Mouse (Mus musculus): ENCODE measurements around the gene AU040320. TPM values are rescaled to one million over a fixed set of nuclear protein-coding genes. Genes with fewer than 3 reads are reported as not detected.

AU040320 gene
- total and polyA plus RNA-seq, 3 experiments = 3.0 to 17.0 (median 15.2) TPM

- H3K79me2 ChIP-seq (replicated peaks; ENCODE audit: control insufficient read depth, extremely low read depth, insufficient read depth, poor library complexity, severe bottlenecking) = no peaks in the 10 kb centered on the region
- H3K36me3 ChIP-seq (replicated peaks in 1 of 2; ENCODE audit: control insufficient read depth in 1 of 2, insufficient read depth in 1 of 2, low read length in 1 of 2) = peaks cover 0 to 35% of the 10 kb centered on the region in 2 experiments
- no peaks in the 10 kb centered on the region for H3K27me3 ChIP-seq (replicated peaks)
- H3K9ac ChIP-seq (ENCODE audit: insufficient read depth, low read depth) = no peak overlapping the region
- dilution Hi-C loops (cut with MboI; ENCODE audit: extremely low pct_ligation_motif_present, extremely low pct_unique_long_range_greater_than_20kb, low sequenced_read_pairs) (no loop called here), in situ Hi-C loops (cut with MboI; ENCODE audit: low pct_ligation_motif_present, low pct_unique_long_range_greater_than_20kb, low sequenced_read_pairs) (no loop called here)
- H3K9me3 ChIP-seq (replicated peaks; ENCODE audit: low read length) = no peaks in the 10 kb centered on the region
- no peak overlapping the region for H3K27ac ChIP-seq (ENCODE audit: insufficient read depth, low read depth)
- TF ChIP-seq UBTF (IDR thresholded peaks at IDR 0.05; ENCODE audit: low read depth, low read length) (no peak), USF2 (conservative IDR thresholded peaks at IDR 0.05; ENCODE audit: low read depth, low read length) (no peak), NELFE (IDR thresholded peaks at IDR 0.05; ENCODE audit: low read depth, low read length) (no peak), JUN (IDR thresholded peaks at IDR 0.05; ENCODE audit: insufficient read depth, low read depth, low read length) (no peak), MAX (IDR thresholded peaks at IDR 0.05; ENCODE audit: low read length) (no peak), ZC3H11A (IDR thresholded peaks at IDR 0.05; ENCODE audit: low read depth, low read length) (no peak), ELF1 (IDR thresholded peaks at IDR 0.05; ENCODE audit: low read depth, low read length) (no peak), PAX5 (IDR thresholded peaks at IDR 0.05; ENCODE audit: low read length) (no peak), GABPA (IDR thresholded peaks at IDR 0.05; ENCODE audit: insufficient replicate concordance, low read depth, low read length) (no peak), RAD21 (IDR thresholded peaks at IDR 0.05; ENCODE audit: low read depth, low read length) (no peak), ZKSCAN1 (IDR thresholded peaks at IDR 0.05; ENCODE audit: borderline replicate concordance, low read depth, low read length) (no peak), TCF12 (IDR thresholded peaks at IDR 0.05; ENCODE audit: low read depth, low read length) (no peak), MXI1 (IDR thresholded peaks at IDR 0.05; ENCODE audit: low read depth, low read length) (no peak), USF1 (IDR thresholded peaks at IDR 0.05; ENCODE audit: low read depth, low read length) (no peak), BHLHE40 (IDR thresholded peaks at IDR 0.05; ENCODE audit: low read depth, low read length) (no peak), MAZ (IDR thresholded peaks at IDR 0.05; ENCODE audit: low read depth, low read length) (no peak)
- H3K4me3 ChIP-seq (replicated peaks in 1 of 3; ENCODE audit: low read depth in 2 of 3, low read length in 2 of 3, poor library complexity in 1 of 3) = no peak overlapping the region
- no peaks in the 10 kb centered on the region for H3K4me1 ChIP-seq (ENCODE audit: control insufficient read depth in 1 of 2, insufficient read depth in 2 of 2)
- no peak for DNase-seq (ENCODE audit: extremely low read depth)
- no peak overlapping the region for H3K4me2 ChIP-seq (ENCODE audit: insufficient read depth, low read depth, poor library complexity, severe bottlenecking)
Measured at GRCm38 (mm10) chr4:126779148-126779581, 25.8 kb downstream of the AU040320 start.

DNA sequence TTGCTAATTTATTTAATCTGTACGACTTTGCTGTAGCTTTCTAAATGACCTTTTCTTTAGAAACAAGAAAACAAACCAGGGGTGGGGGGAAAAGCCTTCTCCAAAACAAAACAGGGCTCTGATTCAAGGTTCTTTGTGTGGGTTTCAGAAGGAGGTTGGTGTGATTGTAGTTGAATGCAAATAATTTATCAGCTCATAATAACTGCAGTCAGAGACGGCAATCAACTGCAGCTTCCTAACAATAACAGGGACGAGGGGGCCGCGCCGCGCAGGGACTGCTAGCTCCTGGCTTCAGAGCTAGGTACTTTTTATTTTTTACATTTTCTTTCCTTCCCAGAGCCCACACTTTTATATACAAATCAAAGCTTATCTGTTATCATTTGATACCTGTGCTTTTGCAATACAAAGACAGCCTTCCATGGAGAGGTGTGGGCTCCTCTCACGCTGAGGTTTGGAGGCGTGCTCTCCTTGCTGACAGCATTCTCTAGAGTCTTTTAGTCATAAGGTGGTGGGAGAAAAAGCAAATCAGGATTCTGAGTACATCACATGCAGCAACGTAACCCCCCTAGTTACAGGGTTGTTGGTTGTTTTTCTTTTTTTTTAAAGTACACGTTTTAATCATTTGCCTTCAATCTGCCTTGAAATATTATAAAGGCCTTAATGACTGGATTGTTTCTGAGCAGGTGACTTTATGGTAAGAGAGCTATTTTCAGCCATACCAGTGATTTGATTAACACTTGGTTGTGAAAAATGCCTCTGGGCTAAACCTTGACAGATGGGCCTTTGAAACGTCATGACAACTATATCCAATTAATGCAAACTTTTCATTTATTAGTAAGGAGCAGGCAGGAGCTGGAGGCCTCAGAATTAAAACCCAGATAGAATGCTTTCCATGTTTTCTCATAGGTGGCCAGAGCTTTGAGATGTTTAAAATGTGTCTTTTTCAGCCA is 26.8 kb downstream of the AU040320 start:
- no peaks in the 10 kb centered on the region for H3K27me3 ChIP-seq (replicated peaks)
- H3K4me1 ChIP-seq (ENCODE audit: control insufficient read depth in 1 of 2, insufficient read depth in 2 of 2) = no peaks in the 10 kb centered on the region
- no peak for DNase-seq (ENCODE audit: extremely low read depth)
- TF ChIP-seq E2F4 (IDR thresholded peaks at IDR 0.05; ENCODE audit: insufficient replicate concordance, low read depth, low read length) (no peak), MYC (IDR thresholded peaks at IDR 0.05; ENCODE audit: low read depth, low read length) (no peak), NRF1 (IDR thresholded peaks at IDR 0.05; ENCODE audit: low read depth, low read length) (no peak), MAFK (IDR thresholded peaks at IDR 0.05; ENCODE audit: insufficient replicate concordance, low read length) (no peak), CHD1 (IDR thresholded peaks at IDR 0.05; ENCODE audit: low read depth, low read length) (no peak), HCFC1 (IDR thresholded peaks at IDR 0.05; ENCODE audit: low read depth, low read length) (no peak)
- peaks cover 0 to 33% of the 10 kb centered on the region in 2 experiments for H3K36me3 ChIP-seq (replicated peaks in 1 of 2; ENCODE audit: control insufficient read depth in 1 of 2, insufficient read depth in 1 of 2, low read length in 1 of 2)
- H3K9me3 ChIP-seq (replicated peaks; ENCODE audit: low read length) = no peaks in the 10 kb centered on the region
- H3K9ac ChIP-seq (ENCODE audit: insufficient read depth, low read depth) = no peak overlapping the region
- in situ Hi-C loops (cut with MboI; ENCODE audit: low pct_ligation_motif_present, low pct_unique_long_range_greater_than_20kb, low sequenced_read_pairs) (no loop called here), dilution Hi-C loops (cut with MboI; ENCODE audit: extremely low pct_ligation_motif_present, extremely low pct_unique_long_range_greater_than_20kb, low sequenced_read_pairs) (no loop called here)
- H3K79me2 ChIP-seq (replicated peaks; ENCODE audit: control insufficient read depth, extremely low read depth, insufficient read depth, poor library complexity, severe bottlenecking) = no peaks in the 10 kb centered on the region
- H3K4me3 ChIP-seq (replicated peaks in 1 of 3; ENCODE audit: low read depth in 2 of 3, low read length in 2 of 3, poor library complexity in 1 of 3) = no peak overlapping the region
- no peak overlapping the region for H3K4me2 ChIP-seq (ENCODE audit: insufficient read depth, low read depth, poor library complexity, severe bottlenecking)
- H3K27ac ChIP-seq (ENCODE audit: insufficient read depth, low read depth) = no peak overlapping the region
